Mouse (Mus musculus): ENCODE results near the gene Agrp. TPM values are rescaled to one million over a fixed set of nuclear protein-coding genes. Genes with fewer than 3 reads are reported as not detected.

Agrp gene
- total and polyA plus RNA-seq, 2 experiments from 2014 or later, result 0.53 TPM; not detected in 1

DNA sequence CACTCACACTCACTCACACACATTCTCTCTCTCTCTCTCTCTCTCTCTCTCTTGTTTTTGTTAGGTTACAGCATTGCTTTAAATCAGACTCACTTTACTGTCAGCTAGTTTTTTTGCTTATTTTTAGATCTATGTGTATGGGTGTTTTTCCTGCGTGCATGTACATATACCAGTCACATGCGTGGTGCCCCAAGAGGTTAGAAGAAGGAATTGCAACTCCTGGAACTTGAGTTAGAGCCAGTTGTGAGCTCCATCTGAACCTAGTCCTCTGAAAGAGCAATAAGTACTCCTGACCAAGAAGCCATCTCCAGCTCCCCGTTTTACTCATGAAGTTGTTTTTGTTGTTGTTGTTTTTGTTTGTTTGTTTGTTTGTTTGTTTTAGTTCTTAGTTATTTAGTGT lies 24.0 kb upstream of the Agrp start:
- DNase-seq (ENCODE audit: low spot score), result peak; percentile 69
- TF ChIP-seq CTCF (IDR thresholded peaks at IDR 0.05; ENCODE audit: low read depth), result peak; percentile 53
- no peak for TF ChIP-seq EP300 (IDR thresholded peaks at IDR 0.05; ENCODE audit: low read depth)
- H3K27ac ChIP-seq (ENCODE audit: low read depth), result no peak overlapping the region

DNA sequence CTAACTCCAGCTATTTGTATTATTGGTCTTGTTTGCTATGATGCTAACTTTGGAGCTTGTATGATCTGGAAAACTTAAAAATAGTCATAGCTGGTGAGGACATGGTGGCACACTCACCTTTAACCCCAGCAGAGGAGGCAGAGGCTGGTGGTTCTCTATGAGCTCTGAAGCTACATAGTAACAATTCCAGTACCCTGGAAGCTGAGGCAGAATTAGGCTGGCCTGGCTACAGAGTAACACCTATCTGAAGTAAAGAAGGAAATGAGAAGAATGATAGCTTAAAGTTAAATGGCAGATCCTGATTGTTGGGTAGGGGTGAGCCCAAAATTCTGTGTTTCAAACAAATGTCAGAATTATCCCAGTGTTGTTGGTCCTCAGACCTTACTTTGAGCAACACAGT lies 20.4 kb upstream of the Agrp start:
- no peak for ATAC-seq (ENCODE audit: insufficient read depth, low read depth)
- TF ChIP-seq EP300 (IDR thresholded peaks at IDR 0.05; ENCODE audit: low read depth) (no peak), CTCF (IDR thresholded peaks at IDR 0.05; ENCODE audit: low read depth) (no peak)

More for the DNA sequence above, 24.0 kb upstream of the Agrp start:
- no peak for ATAC-seq (ENCODE audit: insufficient read depth, low read depth)
- WGBS, result 61% methylated on average over 3 of the region's 3 CpGs
- Histone ChIP-seq H3K9me3 (replicated peaks; ENCODE audit: control insufficient read depth, low read length) (no peaks in the 10 kb centered on the region), H3K4me2 (ENCODE audit: low read depth, low read length) (no peak overlapping the region), H3K36me3 (replicated peaks; ENCODE audit: control insufficient read depth, insufficient read depth, low read length) (peaks cover 27% of the 10 kb centered on the region), H3K4me3 (ENCODE audit: low read depth, low read length) (no peak overlapping the region), H3K4me1 (ENCODE audit: control insufficient read depth, insufficient read depth) (no peaks in the 10 kb centered on the region), H3K27me3 (ENCODE audit: control insufficient read depth, insufficient read depth, low read length) (no peaks in the 10 kb centered on the region), H3K9ac (replicated peaks; ENCODE audit: low read depth, low read length) (no peak overlapping the region)

GRCm38 (mm10) chr8:105648929-105649328 lies 11.7 kb upstream of the Agrp start:
- H3K9me3 ChIP-seq (replicated peaks; ENCODE audit: control insufficient read depth, low read length), result no peaks in the 10 kb centered on the region
- H3K9ac ChIP-seq (replicated peaks; ENCODE audit: low read depth, low read length), result no peak overlapping the region
- no peak overlapping the region for H3K4me3 ChIP-seq (ENCODE audit: low read depth, low read length)
- H3K27ac ChIP-seq (ENCODE audit: low read depth), result no peak overlapping the region
- H3K4me1 ChIP-seq (ENCODE audit: control insufficient read depth, insufficient read depth), result no peaks in the 10 kb centered on the region
- ATAC-seq (ENCODE audit: insufficient read depth, low read depth) (no peak), DNase-seq (ENCODE audit: low spot score) (no peak)
- TF ChIP-seq CTCF (IDR thresholded peaks at IDR 0.05; ENCODE audit: low read depth), result no peak
- no peak for TF ChIP-seq EP300 (IDR thresholded peaks at IDR 0.05; ENCODE audit: low read depth)
- H3K4me2 ChIP-seq (ENCODE audit: low read depth, low read length), result no peak overlapping the region
- WGBS, result 97% methylated on average over 1 of the region's 1 CpGs
- H3K36me3 ChIP-seq (replicated peaks; ENCODE audit: control insufficient read depth, insufficient read depth, low read length), result peaks cover 32% of the 10 kb centered on the region
- H3K27me3 ChIP-seq (ENCODE audit: control insufficient read depth, insufficient read depth, low read length), result no peaks in the 10 kb centered on the region

More for the DNA sequence above, 20.4 kb upstream of the Agrp start:
- no peak overlapping the region for H3K4me2 ChIP-seq (ENCODE audit: low read depth, low read length)
- H3K27me3 ChIP-seq (ENCODE audit: control insufficient read depth, insufficient read depth, low read length), result no peaks in the 10 kb centered on the region
- H3K36me3 ChIP-seq (replicated peaks; ENCODE audit: control insufficient read depth, insufficient read depth, low read length), result peaks cover 19% of the 10 kb centered on the region; the same call in 1 of the 2 replicates
- H3K4me1 ChIP-seq (ENCODE audit: control insufficient read depth, insufficient read depth), result no peaks in the 10 kb centered on the region
- no peak for DNase-seq (ENCODE audit: low spot score)
- H3K9me3 ChIP-seq (replicated peaks; ENCODE audit: control insufficient read depth, low read length), result no peaks in the 10 kb centered on the region
- no peak overlapping the region for H3K27ac ChIP-seq (ENCODE audit: low read depth)
- no peak overlapping the region for H3K9ac ChIP-seq (replicated peaks; ENCODE audit: low read depth, low read length)
- H3K4me3 ChIP-seq (ENCODE audit: low read depth, low read length), result no peak overlapping the region

DNA sequence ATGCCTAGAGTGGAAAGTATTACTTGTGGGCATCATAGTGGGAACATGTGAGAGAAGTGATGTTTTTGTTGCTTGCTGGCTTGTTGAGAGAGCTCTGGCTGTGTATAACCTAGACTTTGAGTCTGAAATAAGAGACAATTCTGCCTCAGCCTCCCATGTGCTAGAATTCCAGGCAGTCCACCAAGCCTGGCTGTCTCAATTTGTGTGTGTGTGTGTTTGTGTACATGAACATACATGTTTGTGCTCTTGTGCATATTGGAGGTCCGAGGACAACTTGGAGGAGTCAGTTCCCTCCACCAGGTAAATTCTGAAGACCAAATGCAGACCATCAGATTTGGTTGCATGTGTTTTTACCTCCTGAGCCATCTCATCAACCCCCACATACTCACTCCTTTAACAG lies 8.0 kb upstream of the Agrp start:
- Histone ChIP-seq H3K27me3 (ENCODE audit: control insufficient read depth, insufficient read depth, low read length) (no peaks in the 10 kb centered on the region), H3K27ac (ENCODE audit: low read depth) (no peak overlapping the region), H3K4me1 (ENCODE audit: control insufficient read depth, insufficient read depth) (0 out of 2 replicates have a peak, but pooled peaks cover 8% of the 10 kb centered on the region), H3K36me3 (replicated peaks; ENCODE audit: control insufficient read depth, insufficient read depth, low read length) (peaks cover 19% of the 10 kb centered on the region), H3K4me3 (ENCODE audit: low read depth, low read length) (no peak overlapping the region), H3K9ac (replicated peaks; ENCODE audit: low read depth, low read length) (no peak overlapping the region), H3K4me2 (ENCODE audit: low read depth, low read length) (no peak overlapping the region), H3K9me3 (replicated peaks; ENCODE audit: control insufficient read depth, low read length) (no peaks in the 10 kb centered on the region)
- DNase-seq (ENCODE audit: low spot score) (no peak), ATAC-seq (ENCODE audit: insufficient read depth, low read depth) (no peak)
- TF ChIP-seq EP300 (IDR thresholded peaks at IDR 0.05; ENCODE audit: low read depth) (no peak), CTCF (IDR thresholded peaks at IDR 0.05; ENCODE audit: low read depth) (no peak)
- 90% methylated on average over 1 of the region's 1 CpGs for WGBS

DNA sequence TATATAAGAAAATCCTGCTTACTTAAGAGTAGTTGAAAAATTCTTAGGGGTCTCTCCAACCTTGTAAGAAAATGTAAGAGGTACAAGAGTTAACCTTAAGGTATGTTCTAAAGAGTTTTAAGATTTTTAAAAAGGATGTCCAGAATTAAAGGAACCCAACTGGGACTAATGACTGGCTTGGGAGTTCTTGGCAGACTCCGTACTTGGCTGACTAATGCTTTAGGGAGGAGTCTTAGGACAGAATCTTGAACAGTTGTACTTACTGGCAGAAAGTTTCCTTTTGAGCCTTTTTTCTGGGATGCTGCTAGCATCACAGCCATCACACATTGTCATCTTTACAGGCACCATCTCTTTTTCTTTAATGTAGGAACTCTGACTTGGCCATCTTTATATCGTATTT lies 3.3 kb upstream of the Agrp start:
- H3K4me2 ChIP-seq (ENCODE audit: low read depth, low read length), result no peak overlapping the region
- peaks cover 17% of the 10 kb centered on the region for H3K36me3 ChIP-seq (replicated peaks; ENCODE audit: control insufficient read depth, insufficient read depth, low read length)
- no peak overlapping the region for H3K9ac ChIP-seq (replicated peaks; ENCODE audit: low read depth, low read length)
- ATAC-seq (ENCODE audit: insufficient read depth, low read depth) (no peak), DNase-seq (ENCODE audit: low spot score) (peak; percentile 41)
- H3K27me3 ChIP-seq (ENCODE audit: control insufficient read depth, insufficient read depth, low read length), result no peaks in the 10 kb centered on the region
- TF ChIP-seq EP300 (IDR thresholded peaks at IDR 0.05; ENCODE audit: low read depth) (no peak), CTCF (IDR thresholded peaks at IDR 0.05; ENCODE audit: low read depth) (no peak)
- H3K4me1 ChIP-seq (ENCODE audit: control insufficient read depth, insufficient read depth), result peaks cover 22% of the 10 kb centered on the region
- no peaks in the 10 kb centered on the region for H3K9me3 ChIP-seq (replicated peaks; ENCODE audit: control insufficient read depth, low read length)
- H3K27ac ChIP-seq (ENCODE audit: low read depth), result no peak overlapping the region
- 65% methylated on average over 2 of the region's 2 CpGs for WGBS
- H3K4me3 ChIP-seq (ENCODE audit: low read depth, low read length), result no peak overlapping the region

GRCm38 (mm10) chr8:105639835-105640234 lies 2.6 kb upstream of the Agrp start:
- ATAC-seq (ENCODE audit: insufficient read depth, low read depth), result no peak
- Histone ChIP-seq H3K27ac (ENCODE audit: low read depth) (no peak overlapping the region), H3K4me2 (ENCODE audit: low read depth, low read length) (no peak overlapping the region), H3K27me3 (ENCODE audit: control insufficient read depth, insufficient read depth, low read length) (no peaks in the 10 kb centered on the region), H3K36me3 (replicated peaks; ENCODE audit: control insufficient read depth, insufficient read depth, low read length) (peaks cover 12% of the 10 kb centered on the region), H3K9ac (replicated peaks; ENCODE audit: low read depth, low read length) (no peak overlapping the region), H3K9me3 (replicated peaks; ENCODE audit: control insufficient read depth, low read length) (no peaks in the 10 kb centered on the region), H3K4me1 (ENCODE audit: control insufficient read depth, insufficient read depth) (peaks cover 22% of the 10 kb centered on the region), H3K4me3 (ENCODE audit: low read depth, low read length) (no peak overlapping the region)
- WGBS, result 66% methylated on average over 1 of the region's 1 CpGs
- DNase-seq (ENCODE audit: low spot score), result no peak
- no peak for TF ChIP-seq EP300 (IDR thresholded peaks at IDR 0.05; ENCODE audit: low read depth)
- no peak for TF ChIP-seq CTCF (IDR thresholded peaks at IDR 0.05; ENCODE audit: low read depth)

Data from heart, postnatal 0 days (tissue).